Mouse (Mus musculus): ENCODE results near the gene Ptpn3.

- no peak for TF ChIP-seq CTCF (IDR thresholded peaks at IDR 0.05 in 2 of 3, conservative IDR thresholded peaks at IDR 0.05 in 1 of 3; ENCODE audit: control insufficient read depth in 1 of 3, insufficient read depth in 1 of 3, low read depth in 2 of 3, low read length in 3 of 3, poor library complexity in 1 of 3, severe bottlenecking in 1 of 3)
- no peak for TF ChIP-seq EP300 (IDR thresholded peaks at IDR 0.05; ENCODE audit: low read depth in 1 of 2, low read length in 2 of 2)
- TF ChIP-seq POLR2A (IDR thresholded peaks at IDR 0.05; ENCODE audit: control insufficient read depth in 1 of 2, insufficient read depth in 1 of 2, low read depth in 1 of 2, low read length in 2 of 2, poor library complexity in 1 of 2): no peak
- TF ChIP-seq ETS1 (IDR thresholded peaks at IDR 0.05; ENCODE audit: low read depth, low read length): no peak
These were observed 52.5 kb downstream of the Ptpn3 start for GRCm38 (mm10) chr4:57249108-57249507.
